Mouse (Mus musculus) intestine, embryonic 16.5 days (tissue): ENCODE data around the gene Parp16. TPM values are rescaled to one million over a fixed set of nuclear protein-coding genes. Genes with fewer than 3 reads are reported as not detected.
"Not testable (repeated sequence)": the region's sequence is repeated elsewhere in the genome, so short reads cannot be mapped to it uniquely, and the experiment has no call there.

ENCODE experiments used
- ATAC-seq: fragments of 200-750 bp; cut with Nextera tagmentation; 2 replicates; pipeline ENCODE4 v1.8.0; 2017; ENCODE audit warnings: moderate TSS enrichment, moderate library complexity
- H3K27ac ChIP-seq: fragments of 300-500 bp; sonication (generic); 2 replicates; pipeline ENCODE4 v1.5.1; 2014; ENCODE audit warnings: mild to moderate bottlenecking, low read length
- H3K27me3 ChIP-seq: fragments of 300-500 bp; sonication (generic); replicated peaks from 2 replicates; pipeline ENCODE4 v1.6.1; 2014; ENCODE audit warnings: low read length, control low read depth, mixed read lengths; ENCODE audit not compliant: control insufficient read depth, insufficient read depth
- H3K36me3 ChIP-seq: fragments of 300-500 bp; sonication (generic); 2 replicates; pipeline ENCODE4 v1.6.1; 2014; ENCODE audit warnings: low read length, control low read depth; ENCODE audit not compliant: control insufficient read depth, insufficient read depth
- H3K4me1 ChIP-seq: fragments of 300-500 bp; sonication (generic); 2 replicates; pipeline ENCODE4 v1.6.1; 2014; ENCODE audit warnings: low read length, control low read depth, mixed read lengths; ENCODE audit not compliant: control insufficient read depth, insufficient read depth
- H3K4me2 ChIP-seq: fragments of 300-500 bp; sonication (generic); 2 replicates; pipeline ENCODE4 v1.6.1; 2014; ENCODE audit warnings: low read depth, low read length, control low read depth
- H3K4me3 ChIP-seq: fragments of 300-500 bp; sonication (generic); 2 replicates; pipeline ENCODE4 v1.5.1; 2014; ENCODE audit warnings: mild to moderate bottlenecking, low read length
- H3K9ac ChIP-seq: fragments of 300-500 bp; sonication (generic); 2 replicates; pipeline ENCODE4 v1.6.1; 2014; ENCODE audit warnings: low read depth, low read length
- H3K9me3 ChIP-seq: fragments of 300-500 bp; sonication (generic); 2 replicates; pipeline ENCODE4 v1.6.1; 2016; ENCODE audit warnings: low read length, control low read depth; ENCODE audit not compliant: control insufficient read depth
- WGBS: fragments of 180-500 bp; shearing (Covaris S2); extraction: QIAGEN DNeasy Blood & Tissue Kit; methylation state at CpG from one replicate; pipeline ENCODE4 v1.1.7; 2014; 5-methylcytosine and 5-hydroxymethylcytosine counted together
- polyA plus RNA-seq: library from polyadenylated mRNA; unstranded; fragments of >200 nt; fragmentation: Nextera tagmentation; extraction: Ambion mirVana; gene quantifications from 2 replicates; pipeline ENCODE4 v1.2.1, GENCODE M21; 2015

Parp16 gene
- polyA plus RNA-seq, 1 experiment from 2014 or later, result 10.8 TPM

- peaks cover 21% of the 10 kb centered on the region for H3K4me1 ChIP-seq
- WGBS, result 4% methylated on average over 31 of the region's 31 CpGs
- no peaks in the 10 kb centered on the region for H3K27me3 ChIP-seq
- no peaks in the 10 kb centered on the region for H3K9me3 ChIP-seq
- H3K4me2 ChIP-seq, result peak overlapping the region; percentile 91
- H3K9ac ChIP-seq, result peak overlapping the region; percentile 84
- H3K36me3 ChIP-seq, result no peaks in the 10 kb centered on the region
- ATAC-seq, result peak; percentile 78
- peak overlapping the region; percentile 61 for H3K4me3 ChIP-seq
- H3K27ac ChIP-seq, result peak overlapping the region; percentile 99
Measured at GRCm38 (mm10) chr9:65215494-65216126, 20.5 kb downstream of the Parp16 start.

GRCm38 (mm10) chr9:65216972-65217371 is 21.8 kb downstream of the Parp16 start:
- no peaks in the 10 kb centered on the region for H3K36me3 ChIP-seq
- 43% methylated on average over 8 of the region's 8 CpGs for WGBS
- no peaks in the 10 kb centered on the region for H3K27me3 ChIP-seq
- H3K4me2 ChIP-seq, result peak overlapping the region; percentile 32; the same call in 1 of the 2 replicates
- H3K9me3 ChIP-seq, result no peaks in the 10 kb centered on the region
- H3K27ac ChIP-seq, result peak overlapping the region; percentile 66
- no peak overlapping the region; the same call in 1 of the 2 replicates for H3K9ac ChIP-seq
- no peak overlapping the region for H3K4me3 ChIP-seq
- H3K4me1 ChIP-seq, result peaks cover 18% of the 10 kb centered on the region
- ATAC-seq, result no peak

DNA sequence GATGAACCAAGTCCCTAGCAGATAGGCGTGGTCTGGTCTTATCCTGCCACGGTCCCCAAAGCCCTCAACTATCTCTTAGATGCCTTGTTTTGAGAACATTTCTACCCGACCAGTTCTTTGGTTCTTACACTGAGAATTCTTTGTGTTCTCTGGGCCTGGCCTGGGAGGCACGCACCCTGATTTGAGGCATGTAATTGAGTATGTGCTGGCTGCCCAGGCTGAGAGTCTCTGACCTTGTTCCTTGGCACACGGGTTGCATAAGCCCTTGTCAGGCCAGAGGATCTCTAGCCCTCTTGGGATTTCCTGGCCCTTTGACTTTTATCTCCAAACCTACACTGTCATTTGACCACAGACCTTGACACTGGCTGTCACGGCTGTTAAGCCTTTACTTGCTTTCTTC is 22.5 kb downstream of the Parp16 start:
- Histone ChIP-seq H3K27ac (peak overlapping the region; percentile 66), H3K9me3 (no peaks in the 10 kb centered on the region), H3K27me3 (no peaks in the 10 kb centered on the region), H3K36me3 (no peaks in the 10 kb centered on the region), H3K4me3 (no peak overlapping the region), H3K4me1 (peaks cover 18% of the 10 kb centered on the region), H3K9ac (peak overlapping the region; percentile 15; the same call in 1 of the 2 replicates), H3K4me2 (peak overlapping the region; percentile 3; the same call in 1 of the 2 replicates)
- ATAC-seq, result no peak
- 49% methylated on average over 6 of the region's 6 CpGs for WGBS

- no peaks in the 10 kb centered on the region for H3K36me3 ChIP-seq
- ATAC-seq, result no peak
- H3K9ac ChIP-seq, result no peak overlapping the region
- no peak overlapping the region for H3K4me2 ChIP-seq
- no peaks in the 10 kb centered on the region for H3K27me3 ChIP-seq
- WGBS, result 62% methylated on average over 1 of the region's 1 CpGs
- H3K4me1 ChIP-seq, result peaks cover 18% of the 10 kb centered on the region
- H3K4me3 ChIP-seq, result no peak overlapping the region
- no peaks in the 10 kb centered on the region for H3K9me3 ChIP-seq
- no peak overlapping the region for H3K27ac ChIP-seq
Measured at GRCm38 (mm10) chr9:65218916-65219315, 23.8 kb downstream of the Parp16 start.

DNA sequence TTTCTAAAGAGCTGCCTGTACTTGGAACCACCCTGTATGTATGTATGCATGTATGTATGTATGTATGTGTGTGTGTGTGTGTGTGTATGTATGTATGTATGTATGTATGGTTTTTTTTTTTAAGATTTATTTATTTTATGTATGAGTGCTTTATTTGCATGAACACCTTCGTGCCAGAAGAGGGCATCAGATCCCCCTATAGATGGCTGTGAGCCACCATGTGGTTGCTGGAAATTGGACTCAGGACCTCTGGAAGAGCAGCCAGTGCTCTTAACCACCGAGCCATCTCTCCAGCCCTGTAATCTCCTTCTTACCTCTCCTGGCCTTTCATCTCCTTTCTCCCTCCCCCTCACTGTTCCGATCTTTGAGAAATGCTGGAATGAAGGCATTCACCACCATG is 25.2 kb downstream of the Parp16 start:
- WGBS, result 39% methylated on average over 3 of the region's 3 CpGs
- not testable (repeated sequence) for H3K4me3 ChIP-seq

GRCm38 (mm10) chr9:65223927-65224326 is 28.8 kb downstream of the Parp16 start:
- H3K9ac ChIP-seq, result no peak overlapping the region
- H3K27me3 ChIP-seq, result no peaks in the 10 kb centered on the region
- H3K4me1 ChIP-seq, result no peaks in the 10 kb centered on the region
- 78% methylated on average over 6 of the region's 6 CpGs for WGBS
- no peaks in the 10 kb centered on the region for H3K36me3 ChIP-seq
- H3K4me3 ChIP-seq, result no peak overlapping the region
- no peak overlapping the region for H3K4me2 ChIP-seq
- ATAC-seq, result no peak
- H3K27ac ChIP-seq, result no peak overlapping the region
- no peaks in the 10 kb centered on the region for H3K9me3 ChIP-seq

More for the DNA sequence above, 25.2 kb downstream of the Parp16 start:
- H3K4me2 ChIP-seq, H3K9me3 ChIP-seq, ATAC-seq, H3K36me3 ChIP-seq, H3K9ac ChIP-seq, H3K27me3 ChIP-seq, H3K27ac ChIP-seq: not testable (repeated sequence)
- peaks cover 18% of the 10 kb centered on the region for H3K4me1 ChIP-seq

DNA sequence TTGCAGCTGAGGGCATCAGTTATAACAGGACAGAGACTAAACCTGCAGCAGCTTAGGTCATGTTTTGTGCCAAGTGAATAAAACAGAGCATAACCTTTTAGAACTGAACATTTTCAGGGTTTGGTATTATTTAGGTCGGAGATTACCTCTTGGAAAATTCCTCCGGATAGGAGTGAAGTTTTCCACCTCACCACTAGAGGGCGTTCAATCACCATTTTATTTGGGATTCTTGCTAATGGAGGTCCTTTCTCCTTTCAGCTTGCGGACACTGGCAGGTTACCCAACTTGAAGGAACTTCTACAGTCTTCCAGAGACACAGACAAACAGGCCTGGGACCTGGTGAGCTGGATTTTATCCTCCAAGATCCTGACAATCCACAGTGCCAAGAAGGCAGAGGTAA is 30.6 kb downstream of the Parp16 start:
- ATAC-seq, result no peak
- H3K9me3 ChIP-seq, result no peaks in the 10 kb centered on the region
- no peaks in the 10 kb centered on the region for H3K27me3 ChIP-seq

DNA sequence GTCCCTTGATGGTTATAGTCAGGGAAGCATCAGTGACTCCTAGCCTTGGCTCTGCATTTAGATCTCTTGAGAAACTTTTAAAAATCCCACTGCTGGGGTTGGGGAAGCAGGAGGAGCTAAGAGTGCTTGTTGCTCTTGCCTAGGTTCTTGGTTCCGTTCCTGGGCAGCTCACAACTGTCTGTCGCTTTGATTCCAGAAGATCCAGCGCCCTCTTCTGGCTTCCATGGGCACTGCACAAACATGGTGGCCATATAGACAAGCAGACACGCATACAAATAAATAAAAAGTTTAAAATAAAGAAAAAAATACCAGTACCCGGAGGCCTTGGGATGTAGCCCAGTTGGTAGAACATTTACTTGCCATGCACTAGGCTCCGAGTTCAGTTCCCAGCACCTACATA is 35.1 kb downstream of the Parp16 start:
- Histone ChIP-seq H3K27me3 (no peaks in the 10 kb centered on the region), H3K4me3 (no peak overlapping the region), H3K4me2 (no peak overlapping the region), H3K9me3 (no peaks in the 10 kb centered on the region), H3K27ac (no peak overlapping the region), H3K36me3 (peaks cover 2% of the 10 kb centered on the region; the same call in 1 of the 2 replicates), H3K9ac (no peak overlapping the region), H3K4me1 (no peaks in the 10 kb centered on the region)
- no peak for ATAC-seq
- 77% methylated on average over 6 of the region's 6 CpGs for WGBS

More for the DNA sequence above, 30.6 kb downstream of the Parp16 start:
- H3K4me1 ChIP-seq, result no peaks in the 10 kb centered on the region
- no peak overlapping the region for H3K4me3 ChIP-seq
- no peak overlapping the region for H3K9ac ChIP-seq
- WGBS, result 42% methylated on average over 4 of the region's 4 CpGs
- H3K36me3 ChIP-seq, result 0 out of 2 replicates have a peak, but pooled peaks cover 2% of the 10 kb centered on the region
- no peak overlapping the region for H3K27ac ChIP-seq
- H3K4me2 ChIP-seq, result no peak overlapping the region

GRCm38 (mm10) chr9:65231284-65231683 is 36.1 kb downstream of the Parp16 start:
- H3K4me3 ChIP-seq, result no peak overlapping the region
- H3K36me3 ChIP-seq, result peaks cover 2% of the 10 kb centered on the region
- no peaks in the 10 kb centered on the region for H3K9me3 ChIP-seq
- H3K9ac ChIP-seq, result no peak overlapping the region
- WGBS, result 64% methylated on average over 8 of the region's 8 CpGs
- no peak overlapping the region for H3K27ac ChIP-seq
- no peaks in the 10 kb centered on the region for H3K27me3 ChIP-seq
- H3K4me1 ChIP-seq, result no peaks in the 10 kb centered on the region
- H3K4me2 ChIP-seq, result no peak overlapping the region
- no peak for ATAC-seq
